Mouse (Mus musculus) frontal cortex, postnatal 14 days (tissue): Measurements from ENCODE around the gene Cachd1.

Experiments
- DNase-seq, 2 experiments: peaks; one replicate each; pipeline ENCODE4 v3.0.0; 2022; ENCODE audit warnings: low spot score in 2 of 2

Gene Cachd1

GRCm38 (mm10) chr4:100865962-100866703 is 89.7 kb downstream of the Cachd1 start:
- DNase-seq = no peak

GRCm38 (mm10) chr4:100877351-100877750 is 100.9 kb downstream of the Cachd1 start:
- no peak for DNase-seq

GRCm38 (mm10) chr4:100879414-100879813 is 102.9 kb downstream of the Cachd1 start:
- no peak for DNase-seq

- DNase-seq = no peak
Measured at GRCm38 (mm10) chr4:100880075-100880474, 103.6 kb downstream of the Cachd1 start.

- no peak for DNase-seq
Measured at GRCm38 (mm10) chr4:100885793-100886742, 109.6 kb downstream of the Cachd1 start.

- DNase-seq = no peak
Measured at GRCm38 (mm10) chr4:100886743-100887416, 110.4 kb downstream of the Cachd1 start.

- no peak for DNase-seq
Measured at GRCm38 (mm10) chr4:100890106-100890970, 113.9 kb downstream of the Cachd1 start.

- no peak for DNase-seq
Measured at GRCm38 (mm10) chr4:100893739-100894138, 117.3 kb downstream of the Cachd1 start.

- no peak for DNase-seq
Measured at GRCm38 (mm10) chr4:100894142-100894541, 117.7 kb downstream of the Cachd1 start.

- no peak for DNase-seq
Measured at GRCm38 (mm10) chr4:100896260-100897010, 120.0 kb downstream of the Cachd1 start.

- no peak for DNase-seq
Measured at GRCm38 (mm10) chr4:100897943-100898342, 121.5 kb downstream of the Cachd1 start.

- DNase-seq = no peak
Measured at GRCm38 (mm10) chr4:100909694-100910340, 133.3 kb downstream of the Cachd1 start.

GRCm38 (mm10) chr4:100910605-100911330 is 134.3 kb downstream of the Cachd1 start:
- DNase-seq = no peak

GRCm38 (mm10) chr4:100911658-100912057 is 135.2 kb downstream of the Cachd1 start:
- no peak for DNase-seq

GRCm38 (mm10) chr4:100913666-100914065 is 137.2 kb downstream of the Cachd1 start:
- DNase-seq = no peak

GRCm38 (mm10) chr4:100914532-100914931 is 138.1 kb downstream of the Cachd1 start:
- no peak for DNase-seq

- DNase-seq = no peak
Measured at GRCm38 (mm10) chr4:100915093-100915492, 138.6 kb downstream of the Cachd1 start.

- DNase-seq = no peak
Measured at GRCm38 (mm10) chr4:100917511-100917910, 141.0 kb downstream of the Cachd1 start.

- DNase-seq = no peak
Measured at GRCm38 (mm10) chr4:100920413-100920812, 143.9 kb downstream of the Cachd1 start.
